Mouse (Mus musculus) ES-Bruce4 (cell line): ENCODE data around the gene E2f1. TPM values are rescaled to one million over a fixed set of nuclear protein-coding genes. Genes with fewer than 3 reads are reported as not detected.
A peak's percentile ranks its signal among the peaks of the same experiment; 100 is the strongest.

Experiments used
- H3K27ac ChIP-seq: 2 replicates; pipeline ENCODE4 v1.5.1; 2012; ENCODE audit warnings: low read length, inconsistent platforms; ENCODE audit not compliant: insufficient read depth
- H3K27me3 ChIP-seq: 2 replicates; pipeline ENCODE4 v1.6.1; 2012; ENCODE audit warnings: mild to moderate bottlenecking, low read length, inconsistent platforms; ENCODE audit not compliant: control insufficient read depth, poor library complexity, insufficient read depth, severe bottlenecking
- H3K36me3 ChIP-seq: 2 replicates; pipeline ENCODE4 v1.6.1; 2012; ENCODE audit warnings: inconsistent platforms, mild to moderate bottlenecking, low read length, moderate library complexity; ENCODE audit not compliant: control insufficient read depth, poor library complexity, insufficient read depth, severe bottlenecking
- H3K4me1 ChIP-seq: one replicate; pipeline ENCODE4 v1.8.1; 2011; ENCODE audit warnings: low read length; ENCODE audit not compliant: control insufficient read depth, insufficient read depth
- H3K4me3 ChIP-seq: 2 replicates; pipeline ENCODE4 v1.5.1; 2011; ENCODE audit warnings: low read depth, mild to moderate bottlenecking, low read length
- H3K9ac ChIP-seq: 2 replicates; pipeline ENCODE4 v1.6.1; 2012; ENCODE audit warnings: low read depth, mild to moderate bottlenecking, inconsistent platforms; ENCODE audit not compliant: poor library complexity, severe bottlenecking
- H3K9me3 ChIP-seq: replicated peaks from 2 replicates; pipeline ENCODE4 v1.6.1; 2012; ENCODE audit warnings: mild to moderate bottlenecking, low read length, inconsistent platforms; ENCODE audit not compliant: control insufficient read depth, poor library complexity, insufficient read depth, severe bottlenecking
- CTCF ChIP-seq: IDR thresholded peaks from one replicate; pipeline ENCODE4 v1.8.1; 2011; ENCODE audit warnings: low read depth, low read length
- EP300 ChIP-seq: IDR thresholded peaks from 2 replicates; pipeline ENCODE4 v1.6.1; 2011; ENCODE audit warnings: low read depth, low read length; ENCODE audit not compliant: insufficient read depth
- POLR2A ChIP-seq: IDR thresholded peaks from one replicate; pipeline ENCODE4 v1.8.1; 2011; ENCODE audit warnings: low read length; ENCODE audit not compliant: insufficient read depth
- polyA plus RNA-seq: library from polyadenylated mRNA; stranded (reverse); fragments of >200 nt; gene quantifications from 2 replicates; pipeline ENCODE4 v1.2.4, GENCODE M21; 2011; ENCODE audit warnings: low read depth; ENCODE audit not compliant: missing spikeins, insufficient read depth, insufficient read length

Gene E2f1
- polyA plus RNA-seq, 1 experiment = 28.0 TPM

DNA sequence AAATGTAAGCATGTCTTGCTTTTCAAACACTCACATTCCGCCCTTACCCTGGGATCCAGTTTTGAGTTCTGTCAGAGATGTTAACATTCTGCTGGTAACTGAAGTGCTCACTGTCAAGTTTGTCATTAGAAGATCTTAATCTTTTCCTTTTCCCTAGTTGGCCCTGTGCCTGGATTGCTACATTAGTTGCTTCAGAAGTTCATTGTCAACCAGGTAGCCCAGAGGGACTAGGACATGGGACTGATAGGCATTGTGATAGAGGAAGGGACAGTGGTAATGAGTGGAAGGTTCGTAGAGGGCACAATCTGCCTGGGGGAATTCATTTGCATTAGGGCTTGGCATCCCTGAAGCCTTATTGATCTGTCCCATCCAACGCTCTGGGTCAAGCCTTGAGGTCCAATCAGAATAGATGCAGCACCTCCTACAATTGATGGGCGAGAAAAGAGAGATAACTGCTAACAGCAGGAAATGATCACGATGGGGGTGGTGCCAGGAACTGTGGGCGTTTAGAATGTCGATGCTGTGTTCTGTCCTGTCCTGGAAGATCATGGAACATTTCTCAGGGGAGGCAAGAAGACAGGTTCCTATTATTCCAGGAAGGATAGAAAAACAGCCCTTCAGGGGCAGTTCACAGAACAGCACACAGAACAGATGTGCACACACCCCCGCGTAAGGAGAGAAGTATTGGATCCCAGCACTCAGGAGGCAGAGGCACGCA is 39.5 kb upstream of the E2f1 start:
- Histone ChIP-seq H3K9ac (no peak overlapping the region), H3K36me3 (no peaks in the 10 kb centered on the region), H3K4me1 (no peaks in the 10 kb centered on the region), H3K4me3 (no peak overlapping the region), H3K27ac (no peak overlapping the region), H3K9me3 (no peaks in the 10 kb centered on the region), H3K27me3 (no peaks in the 10 kb centered on the region)
- TF ChIP-seq EP300 = no peak
- TF ChIP-seq POLR2A = no peak
- TF ChIP-seq CTCF = no peak

DNA sequence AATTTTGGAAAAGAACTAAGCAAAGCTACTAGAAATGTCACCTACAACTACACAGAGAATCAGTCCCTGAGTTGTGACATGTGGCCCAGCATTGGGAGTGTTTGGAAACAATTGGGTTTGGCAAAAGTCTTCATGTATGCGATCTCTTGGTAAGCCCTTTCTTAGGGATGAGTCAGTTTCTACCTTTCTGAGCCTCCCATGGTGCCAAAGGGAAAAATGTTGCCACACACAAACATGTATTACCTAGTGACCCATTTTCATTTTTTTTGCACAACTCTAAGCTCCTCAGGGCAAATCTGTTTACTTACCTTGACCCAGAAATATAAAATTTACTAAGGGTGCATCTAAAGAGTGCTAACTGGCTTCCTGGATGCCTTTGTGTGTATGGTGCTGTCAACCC is 37.3 kb upstream of the E2f1 start:
- no peak overlapping the region for H3K27ac ChIP-seq
- H3K9ac ChIP-seq = no peak overlapping the region
- no peak for TF ChIP-seq POLR2A
- no peak for TF ChIP-seq EP300
- no peak for TF ChIP-seq CTCF
- H3K27me3 ChIP-seq = no peaks in the 10 kb centered on the region
- no peak overlapping the region for H3K4me3 ChIP-seq
- H3K4me1 ChIP-seq = no peaks in the 10 kb centered on the region
- no peaks in the 10 kb centered on the region for H3K36me3 ChIP-seq
- H3K9me3 ChIP-seq = no peaks in the 10 kb centered on the region

DNA sequence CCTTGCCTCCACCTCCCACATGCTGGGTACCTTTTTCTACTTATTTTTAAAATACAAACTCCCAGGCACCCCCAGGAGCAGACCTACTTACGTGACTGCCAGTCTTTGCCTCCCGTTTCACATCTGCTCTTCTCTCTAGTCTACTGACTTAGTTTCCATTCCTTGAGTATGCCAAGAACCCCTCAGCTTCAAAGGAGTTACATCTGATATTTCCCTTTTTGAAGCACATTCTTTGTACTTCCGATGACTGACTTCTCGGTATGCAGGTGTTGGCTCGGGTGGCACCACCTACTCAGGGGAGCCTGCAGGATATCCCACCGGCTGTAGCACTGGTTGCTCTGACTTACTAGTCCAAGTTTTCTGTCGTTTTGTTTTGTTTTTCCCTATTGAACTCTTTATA is 34.5 kb upstream of the E2f1 start:
- H3K4me1 ChIP-seq = no peaks in the 10 kb centered on the region
- no peak overlapping the region for H3K27ac ChIP-seq
- TF ChIP-seq POLR2A (no peak), EP300 (no peak), CTCF (no peak)
- H3K27me3 ChIP-seq = no peaks in the 10 kb centered on the region
- peak overlapping the region; percentile 22; the same call in 1 of the 2 replicates for H3K4me3 ChIP-seq
- H3K36me3 ChIP-seq = no peaks in the 10 kb centered on the region
- no peaks in the 10 kb centered on the region for H3K9me3 ChIP-seq
- 0 out of 2 replicates have a peak overlapping the region, but pooled peaks have one; percentile 25 for H3K9ac ChIP-seq

DNA sequence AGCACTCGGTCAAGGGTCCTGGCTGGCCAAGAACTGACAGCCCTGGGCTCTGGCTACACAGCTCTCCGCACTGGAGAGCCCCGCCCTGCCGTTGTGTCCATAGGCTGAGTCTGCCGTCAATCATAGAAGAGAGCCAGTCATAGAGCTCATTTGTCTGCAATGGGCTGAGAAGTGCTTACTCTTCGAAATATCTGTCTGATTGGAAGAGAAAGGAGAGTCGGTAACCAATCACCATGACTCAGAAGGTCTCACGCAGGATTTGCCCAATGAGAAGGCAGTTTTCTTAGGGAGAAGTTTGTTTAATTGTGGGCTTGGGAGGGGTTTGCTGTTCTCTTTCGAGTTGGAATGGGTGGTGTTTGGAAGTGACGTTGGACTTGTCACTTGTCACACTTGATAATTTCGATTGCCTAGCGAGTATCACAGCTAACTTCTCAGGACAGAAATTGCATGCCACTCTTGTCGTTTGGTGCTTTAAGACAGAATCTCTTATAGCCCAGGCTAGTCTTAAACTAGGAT is 34.0 kb upstream of the E2f1 start, which contains the start of gene Pxmp4:
TSS of gene Pxmp4 (minus strand) at position 71 of the 516 bp plus-strand sequence.
- H3K4me1 ChIP-seq = no peaks in the 10 kb centered on the region
- peak within 1 kb of the TSS; percentile 58 for H3K9ac ChIP-seq
- H3K27me3 ChIP-seq = no peaks in the 10 kb centered on the region
- H3K9me3 ChIP-seq = no peaks in the 10 kb centered on the region
- H3K36me3 ChIP-seq = no peaks in the 10 kb centered on the region
- H3K27ac ChIP-seq = no peak within 1 kb of the TSS
- peak within 1 kb of the TSS; percentile 74 for H3K4me3 ChIP-seq
- TF ChIP-seq POLR2A (no peak), EP300 (no peak), CTCF (no peak)

DNA sequence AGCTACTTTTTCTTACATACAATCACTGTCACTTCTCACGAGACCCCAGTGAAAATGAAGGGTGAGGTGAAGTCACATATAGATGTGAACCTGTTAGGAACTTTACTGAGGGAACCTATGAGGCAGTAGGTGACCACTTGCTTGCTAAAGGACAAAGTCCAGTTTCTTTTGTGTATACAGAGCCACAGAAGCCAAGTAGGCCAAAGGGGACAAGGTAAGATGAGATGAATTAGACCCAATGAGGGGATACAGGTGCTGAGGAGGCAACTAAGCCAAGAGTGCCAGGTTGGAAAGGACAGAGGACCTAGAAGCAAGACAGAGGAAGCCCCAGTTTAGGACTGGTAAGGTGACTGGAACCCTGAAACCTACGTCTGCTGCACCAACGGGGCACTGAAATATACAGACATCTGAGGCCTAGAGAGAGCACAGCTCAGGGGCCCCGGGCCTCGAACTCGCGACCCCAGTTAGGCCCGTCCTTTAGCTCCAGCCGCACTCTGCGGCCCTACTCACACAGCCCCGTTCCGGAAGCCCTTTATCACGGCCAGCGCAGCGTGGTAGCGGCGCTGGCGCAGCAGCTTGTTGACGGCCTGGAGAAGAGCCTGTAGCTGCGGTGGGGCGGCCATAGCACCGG is 33.4 kb upstream of the E2f1 start:
- no peak for TF ChIP-seq CTCF
- no peak for TF ChIP-seq POLR2A
- no peak for TF ChIP-seq EP300
- Histone ChIP-seq H3K36me3 (no peaks in the 10 kb centered on the region), H3K27ac (no peak overlapping the region), H3K4me3 (peak overlapping the region; percentile 74), H3K27me3 (no peaks in the 10 kb centered on the region), H3K9ac (peak overlapping the region; percentile 58), H3K9me3 (no peaks in the 10 kb centered on the region), H3K4me1 (no peaks in the 10 kb centered on the region)

DNA sequence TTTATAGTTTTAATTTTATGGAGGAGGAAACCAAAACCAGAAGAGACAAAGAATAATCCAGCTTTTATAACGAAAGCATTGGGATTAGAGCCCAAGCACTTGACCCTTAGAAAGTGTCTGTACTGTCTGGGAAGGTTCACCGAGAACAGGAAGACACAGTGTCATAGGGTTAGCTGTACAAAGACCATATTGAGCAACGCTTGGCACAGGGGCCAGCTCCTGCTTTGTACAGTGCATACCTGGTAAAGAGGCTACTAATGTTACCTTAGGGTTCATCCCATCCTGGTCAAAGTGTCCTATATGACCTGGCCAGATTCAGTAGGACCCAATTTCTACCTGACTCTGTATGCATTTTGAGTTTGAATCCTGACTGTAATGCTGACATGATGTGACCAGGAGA is 31.6 kb upstream of the E2f1 start:
- H3K4me1 ChIP-seq = no peaks in the 10 kb centered on the region
- TF ChIP-seq POLR2A = no peak
- no peak for TF ChIP-seq EP300
- no peak for TF ChIP-seq CTCF

More for the DNA sequence above, 31.6 kb upstream of the E2f1 start:
- no peak overlapping the region for H3K4me3 ChIP-seq
- H3K9me3 ChIP-seq = no peaks in the 10 kb centered on the region
- no peak overlapping the region for H3K27ac ChIP-seq
- no peak overlapping the region for H3K9ac ChIP-seq
- no peaks in the 10 kb centered on the region for H3K36me3 ChIP-seq
- H3K27me3 ChIP-seq = no peaks in the 10 kb centered on the region
